In genomic region chr13:28946565-28947135, GRCm38 (mm10) we compare ENCODE assay signal across 12 mouse cellular contexts. TPM values are rescaled to one million over a fixed set of nuclear protein-coding genes. Genes with fewer than 3 reads are reported as not detected.
DNase-seq lines count a peak whose midpoint lies in the region; ATAC-seq and TF ChIP-seq lines count a peak whose summit lies in the region.
"Had no signal": no experiment of that assay in that cellular context is flagged by ENCODE, and none has a peak within 500 bp of the region (broad histone marks: within the 10 kb centered on the region; RNA-seq: fewer than 3 reads in every experiment).

No protein-coding gene starts in this region.

- H3K4me3 ChIP-seq in lung, embryonic 16.5 days (ENCODE audit: low read length), result no peak overlapping the region
- H3K4me3 ChIP-seq in embryonic facial prominence, embryonic 12.5 days, result no peak overlapping the region
- no peak overlapping the region for H3K4me3 ChIP-seq in hindbrain, embryonic 14.5 days (replicated peaks; ENCODE audit: low read length)
- H3K4me3 ChIP-seq in gastrocnemius, adult 2 months, result no peak overlapping the region

- no peaks in the 10 kb centered on the region for H3K9me3 ChIP-seq in lung, embryonic 16.5 days (ENCODE audit: control insufficient read depth, low read length)
- H3K9me3 ChIP-seq in embryonic facial prominence, embryonic 12.5 days, result no peaks in the 10 kb centered on the region
- no peaks in the 10 kb centered on the region for H3K9me3 ChIP-seq in hindbrain, embryonic 14.5 days (ENCODE audit: control insufficient read depth, low read length)

- H3K36me3 ChIP-seq in lung, embryonic 16.5 days (ENCODE audit: control insufficient read depth, insufficient read depth, low read length), result no peaks in the 10 kb centered on the region
- H3K36me3 ChIP-seq in embryonic facial prominence, embryonic 12.5 days, result no peaks in the 10 kb centered on the region; the same call in 1 of the 2 replicates
- H3K36me3 ChIP-seq in hindbrain, embryonic 14.5 days (replicated peaks; ENCODE audit: control insufficient read depth, insufficient read depth), result peaks cover 12% of the 10 kb centered on the region

- no peaks in the 10 kb centered on the region for H3K27me3 ChIP-seq in lung, embryonic 16.5 days (ENCODE audit: control insufficient read depth, insufficient read depth, low read depth, low read length)
- H3K27me3 ChIP-seq in embryonic facial prominence, embryonic 12.5 days, result no peaks in the 10 kb centered on the region
- no peaks in the 10 kb centered on the region for H3K27me3 ChIP-seq in hindbrain, embryonic 14.5 days (ENCODE audit: control insufficient read depth, insufficient read depth, low read length)

- no peak for ATAC-seq in lung, embryonic 16.5 days (ENCODE audit: low read depth)
- ATAC-seq in embryonic facial prominence, embryonic 12.5 days (ENCODE audit: insufficient number of reproducible peaks, insufficient read depth, low FRiP score, low TSS enrichment), result no peak
- no peak; the same call in 1 of the 2 replicates for ATAC-seq in hindbrain, embryonic 14.5 days (ENCODE audit: low FRiP score)
- no peak for ATAC-seq in inflammation-experienced regulatory T-cells, adult 6 months

- H3K4me1 ChIP-seq in lung, embryonic 16.5 days (replicated peaks; ENCODE audit: control insufficient read depth, insufficient read depth, low read length), result peaks cover 19% of the 10 kb centered on the region
- peaks cover 25% of the 10 kb centered on the region for H3K4me1 ChIP-seq in embryonic facial prominence, embryonic 12.5 days
- H3K4me1 ChIP-seq in hindbrain, embryonic 14.5 days (replicated peaks; ENCODE audit: control insufficient read depth, insufficient read depth, low read length), result peaks cover 28% of the 10 kb centered on the region

- peak overlapping the region; percentile 47; the same call in 1 of the 2 replicates for H3K27ac ChIP-seq in lung, embryonic 16.5 days (ENCODE audit: low read length)
- 0 out of 2 replicates have a peak overlapping the region, but pooled peaks have one; percentile 8 for H3K27ac ChIP-seq in embryonic facial prominence, embryonic 12.5 days
- H3K27ac ChIP-seq in hindbrain, embryonic 14.5 days, result peak overlapping the region; percentile 99
- no peak overlapping the region for H3K27ac ChIP-seq in gastrocnemius, adult 2 months
- H3K27ac ChIP-seq: liver, embryonic 14.5 days had no signal

- no peak for DNase-seq in lung, postnatal 36 days
- DNase-seq in hindbrain, embryonic 14.5 days (ENCODE audit: low spot score), result no peak
- DNase-seq in neural tube, embryonic 10.5 days (ENCODE audit: extremely low spot score, low spot score), result peak; percentile 40
- no peak for DNase-seq in gastrocnemius, adult 2 months
- no peak for DNase-seq in right cerebral cortex, postnatal 14 days
- DNase-seq: adrenal gland, adult 8-10 months; cerebellum, adult 9-10 months; heart, postnatal 4 days had no signal

- H3K9ac ChIP-seq in lung, embryonic 16.5 days (ENCODE audit: low read length), result no peak overlapping the region
- H3K9ac ChIP-seq in embryonic facial prominence, embryonic 12.5 days, result no peak overlapping the region
- H3K9ac ChIP-seq in hindbrain, embryonic 14.5 days, result peak overlapping the region; percentile 82; the same call in 1 of the 2 replicates
- H3K9ac ChIP-seq: liver, embryonic 14.5 days had no signal

- WGBS in lung, embryonic 16.5 days, result 48% methylated on average over 8 of the region's 8 CpGs
- WGBS in embryonic facial prominence, embryonic 12.5 days, result 45% methylated on average over 8 of the region's 8 CpGs
- 53% methylated on average over 8 of the region's 8 CpGs for WGBS in hindbrain, embryonic 14.5 days

- TF ChIP-seq CTCF in gastrocnemius, adult 2 months (IDR thresholded peaks at IDR 0.05), result no peak

- intact Hi-C loops in gastrocnemius, adult 2 months (cut with DNase I), result no loop called here

- H3K4me2 ChIP-seq in lung, embryonic 16.5 days (ENCODE audit: low read depth, low read length), result no peak overlapping the region
- no peak overlapping the region for H3K4me2 ChIP-seq in embryonic facial prominence, embryonic 12.5 days (replicated peaks)
- H3K4me2 ChIP-seq in hindbrain, embryonic 14.5 days (replicated peaks), result peak overlapping the region; percentile 90

RNA-seq across cellular contexts. Expression of gene Sox4, which starts 6.9 kb away (rescaled TPM):
- polyA plus RNA-seq in lung, embryonic 16.5 days (2015; fragmentation: Nextera tagmentation; extraction: Ambion mirVana), result 25.8 and 38.5 TPM in 2 replicates
- 142 and 153 TPM in 2 replicates for polyA plus RNA-seq in embryonic facial prominence, embryonic 12.5 days (2016; fragmentation: Nextera tagmentation; extraction: Ambion mirVana)
- polyA plus RNA-seq in hindbrain, embryonic 14.5 days (2014; fragmentation: Nextera tagmentation; extraction: Ambion mirVana), result 182 and 195 TPM in 2 replicates
- total RNA-seq in gastrocnemius, adult 2 months (2021), result 1 to 10 TPM; 2.1 to 6.5 TPM
- polyA plus RNA-seq in inflammation-experienced regulatory T-cells, adult 6 months (2017; shearing (Covaris generic)), result under 1 TPM in 2 of 3 experiments, not detected in 1; 0.08 to 0.15 TPM

Comparison
In these comparisons a context has a peak if more than half of its experiments do, and no peak if none do; other contexts are left out.
1. RNA of gene Sox4, which starts 6.9 kb away (polyA plus RNA-seq): 182 to 195 TPM in hindbrain, embryonic 14.5 days, 142 to 153 TPM in embryonic facial prominence, embryonic 12.5 days and 25.8 to 38.5 TPM in lung, embryonic 16.5 days; 0.08 to 0.15 TPM in inflammation-experienced regulatory T-cells, adult 6 months; every median in the first group is over 10 times any median in the second.